Mouse (Mus musculus): Measurements from ENCODE around the gene Btn2a2.

DNA sequence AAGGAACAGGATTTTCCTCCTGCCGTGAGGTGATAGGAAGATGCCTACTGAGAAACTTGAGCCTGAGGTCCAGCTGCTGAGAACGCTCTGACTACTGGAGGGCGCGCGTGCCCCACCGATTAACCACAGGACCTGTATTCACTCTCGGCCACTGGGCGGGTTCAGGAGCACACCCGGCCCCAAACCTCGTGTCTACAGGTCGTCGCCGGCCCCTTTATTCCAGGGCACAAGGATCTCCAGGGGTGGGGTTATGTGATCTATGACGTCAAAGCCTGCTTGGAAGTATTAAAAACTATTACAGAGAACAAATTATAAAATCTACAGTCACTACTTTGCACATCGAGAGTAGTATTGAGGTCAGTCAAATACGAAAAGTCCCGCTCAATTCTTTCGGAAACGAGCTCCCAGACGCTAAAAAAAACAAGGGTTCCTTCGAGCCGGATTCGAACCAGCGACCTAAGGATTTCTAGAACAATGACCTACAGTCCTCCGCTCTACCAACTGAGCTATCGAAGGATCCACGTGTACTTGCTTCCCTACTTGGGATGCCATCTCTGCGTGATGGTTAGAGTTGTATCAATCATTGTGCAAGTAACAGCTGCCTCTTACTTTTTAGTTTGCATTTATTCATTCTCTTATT lies 56.0 kb downstream of the Btn2a2 start:
- TF ChIP-seq POLR2A (IDR thresholded peaks at IDR 0.05; ENCODE audit: low read depth, low read length) = no peak
- peak; percentile 88 for TF ChIP-seq CTCF (conservative IDR thresholded peaks at IDR 0.05; ENCODE audit: insufficient read depth, insufficient read length, low read depth, low read length)
